Mouse (Mus musculus): ENCODE measurements around the gene Snx13.
A peak's percentile ranks its signal among the peaks of the same experiment; 100 is the strongest.

Snx13 gene

DNA sequence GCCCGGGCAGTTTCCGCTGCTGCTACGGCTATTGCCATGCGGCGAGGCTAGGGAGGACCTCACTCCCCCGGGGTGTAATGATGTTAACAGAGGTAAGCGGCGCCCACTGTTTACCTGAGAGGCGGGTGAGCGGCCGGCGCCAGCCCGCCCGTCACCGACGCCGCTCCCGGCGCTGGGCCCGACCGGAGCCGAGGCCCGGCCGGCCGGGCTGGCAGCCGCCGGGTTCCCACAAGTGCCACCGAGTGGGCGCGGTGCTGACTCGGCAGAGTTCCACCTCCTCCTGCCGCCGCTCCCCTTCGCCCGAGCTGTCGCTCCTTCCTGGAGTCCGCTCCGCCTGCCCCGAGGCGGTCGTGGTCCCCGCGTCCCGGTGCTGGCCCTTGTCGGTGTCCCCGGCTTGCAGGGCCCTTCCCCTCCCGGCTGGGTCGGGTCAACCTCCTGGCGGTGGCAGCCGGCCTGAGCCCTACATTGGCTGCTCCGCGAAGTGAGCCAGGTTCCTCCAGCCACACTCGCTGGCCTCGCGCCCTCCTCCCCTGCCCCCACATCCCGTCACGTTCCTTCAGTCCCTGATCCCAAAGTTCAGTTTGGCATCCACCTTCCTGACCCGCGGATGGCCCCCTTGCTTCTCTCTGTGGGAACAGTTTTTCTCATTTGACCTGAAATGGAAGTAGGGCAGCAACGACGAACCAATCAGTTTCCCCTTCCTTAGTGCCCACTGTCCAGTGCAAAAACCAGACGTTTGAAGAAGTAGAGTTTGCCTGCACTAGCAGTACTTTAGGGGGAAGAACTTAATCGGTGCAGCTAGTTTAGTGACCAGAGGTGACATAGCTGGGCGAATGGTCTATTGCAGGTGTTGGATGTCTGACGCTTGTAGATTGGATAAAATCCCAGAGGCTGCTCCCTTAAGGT is 587 bp downstream of the Snx13 start:
- DNase-seq (ENCODE audit: low spot score), result peak; percentile 55

GRCm38 (mm10) chr12:35048891-35049290 is 1.9 kb downstream of the Snx13 start:
- DNase-seq (ENCODE audit: low spot score), result no peak

- no peak for DNase-seq (ENCODE audit: low spot score)
Measured at GRCm38 (mm10) chr12:35050501-35050900, 3.5 kb downstream of the Snx13 start.

GRCm38 (mm10) chr12:35050964-35051758 is 4.2 kb downstream of the Snx13 start:
- no peak for DNase-seq (ENCODE audit: low spot score)

DNA sequence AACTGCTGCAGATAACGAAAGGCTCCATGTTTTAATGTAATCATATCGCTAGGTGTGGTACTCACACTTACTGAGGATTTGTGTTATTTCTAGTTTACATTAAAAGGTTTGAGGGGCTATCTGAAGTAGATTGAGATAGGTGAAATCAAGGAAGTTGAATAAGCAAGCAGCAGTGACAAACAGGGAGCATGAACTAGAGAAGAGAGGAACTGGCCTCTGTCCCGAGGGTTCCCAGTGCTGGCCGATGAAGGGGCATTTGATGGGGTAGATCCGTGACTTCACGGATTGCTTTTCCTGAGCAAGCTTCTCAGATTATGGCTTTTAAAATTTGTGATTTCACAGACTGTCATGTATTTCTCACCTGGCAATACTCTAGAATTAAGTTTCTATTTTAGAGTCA is 7.4 kb downstream of the Snx13 start:
- no peak for DNase-seq (ENCODE audit: low spot score)

- DNase-seq (ENCODE audit: low spot score), result no peak
Measured at GRCm38 (mm10) chr12:35055114-35056095, 8.4 kb downstream of the Snx13 start.

DNA sequence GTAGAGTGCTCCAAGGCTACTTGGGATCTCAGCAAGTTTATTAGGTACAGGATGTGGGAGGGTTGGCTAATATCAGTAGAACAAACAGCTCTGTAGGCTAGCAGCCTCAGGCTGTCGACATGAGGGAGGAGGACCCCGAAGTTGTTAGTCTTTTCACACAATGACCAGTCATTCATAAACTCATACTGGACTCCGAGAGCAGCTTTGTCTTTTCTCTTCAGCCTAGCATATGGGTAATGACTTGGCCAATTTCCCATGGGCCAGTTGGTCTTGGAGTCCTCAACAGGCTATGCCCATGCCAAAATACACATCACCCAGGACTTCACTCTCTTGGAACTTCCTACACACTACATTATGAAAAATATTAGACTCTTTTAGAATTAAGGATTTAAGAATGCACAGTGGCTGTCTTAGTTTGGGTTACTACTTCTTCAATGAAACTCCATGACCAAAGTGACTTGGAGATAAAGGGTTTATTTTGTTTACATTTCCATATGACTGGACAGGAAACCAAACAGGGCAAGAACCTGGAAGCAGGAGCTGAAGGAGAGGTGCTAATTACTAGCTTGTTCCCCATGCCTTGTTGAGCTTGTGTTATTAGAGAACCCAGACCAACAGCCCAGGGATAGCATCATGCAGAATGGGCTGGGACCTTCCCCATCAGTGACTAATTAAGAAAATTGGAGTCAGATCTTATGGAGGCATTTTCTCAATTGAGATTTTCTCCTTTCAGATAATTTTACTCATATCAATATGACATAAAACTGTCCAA is 16.9 kb downstream of the Snx13 start:
- no peak for DNase-seq (ENCODE audit: low spot score)

DNA sequence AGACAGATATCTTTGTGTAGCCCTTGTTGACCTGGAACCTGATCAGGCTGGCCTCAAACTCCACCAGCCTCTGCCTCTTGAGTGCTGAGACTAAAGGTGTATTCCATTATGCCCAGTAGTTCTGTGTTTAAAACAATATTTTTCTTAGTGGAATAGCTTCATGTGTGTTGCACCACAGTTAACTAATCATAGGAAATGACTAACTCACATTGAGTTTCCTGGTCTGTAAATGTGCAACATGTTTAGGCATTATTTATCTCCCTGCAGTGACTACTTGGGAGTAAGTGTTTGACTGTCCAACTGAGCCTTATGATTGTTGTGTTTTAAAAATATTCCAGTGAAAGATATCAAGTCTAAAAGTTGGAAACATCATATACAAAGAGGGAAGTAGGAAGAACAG is 20.6 kb downstream of the Snx13 start:
- no peak for DNase-seq (ENCODE audit: low spot score)

GRCm38 (mm10) chr12:35071336-35071735 is 24.4 kb downstream of the Snx13 start:
- DNase-seq (ENCODE audit: low spot score), result no peak

DNA sequence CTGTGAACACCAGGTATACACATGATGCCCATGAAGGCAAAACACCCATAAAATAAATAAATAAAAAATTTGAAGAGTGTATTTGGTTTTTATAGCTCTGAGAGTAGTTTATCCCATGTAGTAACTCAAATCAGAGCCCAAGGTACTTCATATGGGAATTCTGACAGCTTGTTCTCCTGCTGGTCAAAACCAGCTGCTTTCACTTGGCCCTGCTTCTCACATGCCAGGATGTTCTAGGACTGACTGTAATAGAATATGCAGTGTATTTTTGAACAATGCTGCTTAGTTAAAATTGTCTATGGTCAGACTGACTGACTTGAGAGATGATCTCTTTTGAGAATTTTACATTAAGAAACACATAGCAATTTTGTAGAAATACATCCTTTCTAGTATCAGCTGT is 25.2 kb downstream of the Snx13 start:
- no peak for DNase-seq (ENCODE audit: low spot score)

- no peak for DNase-seq (ENCODE audit: low spot score)
Measured at GRCm38 (mm10) chr12:35075993-35076392, 29.0 kb downstream of the Snx13 start.

GRCm38 (mm10) chr12:35123549-35123948 is 76.6 kb downstream of the Snx13 start:
- no peak for DNase-seq (ENCODE audit: low spot score)

- DNase-seq (ENCODE audit: low spot score), result no peak
Measured at GRCm38 (mm10) chr12:35153186-35153585, 106.2 kb downstream of the Snx13 start.

DNA sequence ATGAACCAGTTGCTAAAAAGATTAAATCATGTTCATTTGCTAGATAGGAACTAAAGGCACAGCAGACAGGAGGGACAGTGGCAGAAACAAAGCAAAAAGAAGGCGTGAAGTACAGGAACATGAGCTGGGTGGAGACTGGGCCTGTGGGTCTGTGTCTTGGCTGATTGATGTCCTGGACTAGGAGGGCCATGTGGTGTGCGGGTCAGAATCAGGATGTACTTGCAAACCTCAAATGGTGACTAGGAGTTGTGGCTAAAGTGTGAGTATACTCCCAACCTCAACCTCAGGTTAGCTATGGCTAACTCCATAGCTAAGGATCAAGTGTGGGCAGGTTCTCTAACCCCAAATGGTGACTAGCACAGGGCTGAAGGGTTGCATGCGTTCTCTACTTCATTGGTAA is 107.2 kb downstream of the Snx13 start:
- no peak for DNase-seq (ENCODE audit: low spot score)

DNA sequence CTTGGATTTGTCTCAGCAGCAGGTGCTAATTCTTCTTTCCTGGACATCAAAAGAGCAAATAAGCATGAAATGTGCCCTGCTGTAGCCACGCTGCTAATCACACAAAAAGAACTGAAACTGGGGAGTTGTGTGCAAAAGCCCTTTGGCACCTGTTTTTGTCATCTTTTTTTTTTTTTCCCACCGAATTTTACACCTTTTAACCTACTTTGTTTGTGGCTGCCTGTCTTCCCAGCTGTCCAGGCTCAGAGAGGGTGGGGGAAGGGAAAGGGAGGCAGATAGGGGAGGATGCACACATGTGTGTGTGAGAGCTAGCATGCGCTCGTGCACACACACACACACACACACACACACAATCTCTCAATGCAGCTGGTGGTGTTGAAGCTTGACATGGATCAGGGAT is 110.3 kb downstream of the Snx13 start:
- DNase-seq (ENCODE audit: low spot score), result no peak

- no peak for DNase-seq (ENCODE audit: low spot score)
Measured at GRCm38 (mm10) chr12:35161690-35162089, 114.7 kb downstream of the Snx13 start.

- no peak for DNase-seq (ENCODE audit: low spot score)
Measured at GRCm38 (mm10) chr12:35170275-35170674, 123.3 kb downstream of the Snx13 start.

- DNase-seq (ENCODE audit: low spot score), result no peak
Measured at GRCm38 (mm10) chr12:35175938-35176337, 129.0 kb downstream of the Snx13 start.

DNA sequence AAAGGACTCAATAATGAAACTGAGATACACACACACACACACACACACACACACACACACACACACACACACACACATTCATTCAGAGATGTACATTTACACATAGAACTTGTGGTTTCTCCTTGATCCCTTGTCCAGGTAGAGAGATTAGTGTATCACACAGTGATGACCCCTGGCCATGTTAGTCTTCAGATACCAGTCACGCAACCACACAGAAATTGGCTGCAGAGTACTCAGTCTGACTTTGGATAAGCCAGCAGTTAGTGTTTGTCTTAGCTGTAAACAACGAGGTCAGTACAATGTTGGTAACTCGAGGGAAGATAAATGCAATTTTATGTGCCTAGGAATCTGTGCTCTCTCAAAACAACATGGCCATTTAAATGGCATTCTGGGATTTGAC is 129.6 kb downstream of the Snx13 start:
- no peak for DNase-seq (ENCODE audit: low spot score)

DNA sequence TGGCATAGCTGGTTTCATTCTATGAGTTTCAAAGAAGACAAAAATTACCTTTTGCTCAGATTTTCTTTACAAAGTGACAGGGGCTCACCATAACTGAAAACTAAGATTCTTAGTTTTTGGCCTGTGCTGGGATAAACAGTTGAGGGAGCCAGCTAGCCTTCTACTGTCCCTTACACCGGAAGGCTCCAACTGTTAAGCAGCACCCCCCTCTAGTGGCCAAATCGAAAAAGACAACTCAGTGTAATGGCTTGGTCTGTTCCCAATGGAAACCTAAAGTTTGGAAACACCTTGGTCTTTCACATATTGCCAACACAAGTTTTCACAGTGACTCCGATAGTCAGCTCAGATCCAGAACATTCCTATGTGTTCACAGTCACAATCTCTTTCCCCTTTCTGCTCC is 135.7 kb downstream of the Snx13 start:
- peak; percentile 87 for DNase-seq (ENCODE audit: low spot score)

DNA sequence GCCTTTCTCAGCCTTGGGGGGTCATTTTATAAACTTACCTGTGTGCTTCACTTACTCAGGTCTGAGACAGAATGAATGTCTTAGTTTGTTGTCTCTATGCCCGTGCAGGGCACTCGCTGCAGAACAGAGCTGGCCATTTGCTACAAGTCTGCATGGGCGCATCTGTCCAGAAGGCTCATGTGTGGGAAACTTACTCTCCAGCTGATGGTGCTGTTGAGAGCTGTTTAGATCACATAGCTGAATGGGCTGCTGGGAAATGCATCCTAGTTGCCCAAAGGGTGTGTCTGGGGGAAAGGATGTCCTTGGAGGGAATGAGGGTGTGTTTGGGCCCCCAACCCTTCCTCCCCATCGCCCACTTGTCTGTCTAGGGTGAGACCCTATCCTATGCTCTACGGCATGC is 137.3 kb downstream of the Snx13 start:
- DNase-seq (ENCODE audit: low spot score), result peak; percentile 17
